Mouse (Mus musculus) c-Kit-positive CD71-negative TER-119-negative erythroid progenitor cells, embryonic 14.5 days (primary cell): Measurements from ENCODE around the gene Cdc123.

Experiments used
- DNase-seq: peaks from one replicate; pipeline ENCODE4 v3.0.0-alpha.2; 2013; ENCODE audit warnings: low read depth

The Cdc123 gene

GRCm38 (mm10) chr2:5804440-5805045 is 40.4 kb downstream of the Cdc123 start:
- no peak for DNase-seq

GRCm38 (mm10) chr2:5801927-5802590 is 42.9 kb downstream of the Cdc123 start:
- DNase-seq, result no peak

GRCm38 (mm10) chr2:5801182-5801640 is 43.8 kb downstream of the Cdc123 start:
- no peak for DNase-seq

- no peak for DNase-seq
Observed at GRCm38 (mm10) chr2:5797816-5798672, 46.9 kb downstream of the Cdc123 start.

GRCm38 (mm10) chr2:5793771-5794170 is 51.2 kb downstream of the Cdc123 start:
- no peak for DNase-seq

- DNase-seq, result no peak
Observed at GRCm38 (mm10) chr2:5792056-5792455, 52.9 kb downstream of the Cdc123 start.

- DNase-seq, result no peak
Observed at GRCm38 (mm10) chr2:5789625-5790160, 55.3 kb downstream of the Cdc123 start.

- DNase-seq, result no peak
Observed at GRCm38 (mm10) chr2:5787391-5787790, 57.6 kb downstream of the Cdc123 start.

GRCm38 (mm10) chr2:5772464-5772863 is 72.5 kb downstream of the Cdc123 start:
- no peak for DNase-seq

GRCm38 (mm10) chr2:5770708-5771241 is 74.2 kb downstream of the Cdc123 start:
- DNase-seq, result peak; percentile 34

- DNase-seq, result peak; percentile 24
Observed at GRCm38 (mm10) chr2:5769630-5770029, 75.3 kb downstream of the Cdc123 start.

- no peak for DNase-seq
Observed at GRCm38 (mm10) chr2:5768946-5769345, 76.0 kb downstream of the Cdc123 start.

- no peak for DNase-seq
Observed at GRCm38 (mm10) chr2:5762031-5762430, 82.9 kb downstream of the Cdc123 start.

GRCm38 (mm10) chr2:5760479-5761008 is 84.4 kb downstream of the Cdc123 start:
- DNase-seq, result no peak

- DNase-seq, result no peak
Observed at GRCm38 (mm10) chr2:5758569-5758968, 86.4 kb downstream of the Cdc123 start.

GRCm38 (mm10) chr2:5750872-5751271 is 94.1 kb downstream of the Cdc123 start:
- no peak for DNase-seq

GRCm38 (mm10) chr2:5749210-5749609 is 95.8 kb downstream of the Cdc123 start:
- no peak for DNase-seq

GRCm38 (mm10) chr2:5747545-5748043 is 97.4 kb downstream of the Cdc123 start:
- DNase-seq, result no peak

GRCm38 (mm10) chr2:5746529-5746928 is 98.4 kb downstream of the Cdc123 start:
- no peak for DNase-seq
